Mouse (Mus musculus): ENCODE measurements at regions not wholly inside any gene's neighbourhood (a gene's known extent, or its start where the extent isn't known, plus 50 kb on each side); places are given as distances from the start of the nearest gene placed in this dataset.
A peak's percentile ranks its signal among the peaks of the same experiment; 100 is the strongest.

GRCm38 (mm10) chrX:11907167-11907566, 253.0 kb downstream of the Bcor start:
- Histone ChIP-seq H3K9me3 (replicated peaks; ENCODE audit: control insufficient read depth, insufficient read depth, low read length, poor library complexity, severe bottlenecking) (no peaks in the 10 kb centered on the region), H3K9ac (ENCODE audit: low read depth, poor library complexity, severe bottlenecking) (no peak overlapping the region), H3K4me3 (ENCODE audit: low read depth, low read length) (no peak overlapping the region), H3K4me1 (ENCODE audit: control insufficient read depth, insufficient read depth, low read length) (no peaks in the 10 kb centered on the region), H3K36me3 (ENCODE audit: control insufficient read depth, insufficient read depth, low read length, poor library complexity, severe bottlenecking) (no peaks in the 10 kb centered on the region), H3K27me3 (ENCODE audit: control insufficient read depth, insufficient read depth, low read length, poor library complexity, severe bottlenecking) (no peaks in the 10 kb centered on the region), H3K27ac (ENCODE audit: insufficient read depth, low read length) (no peak overlapping the region)
- TF ChIP-seq POLR2A (IDR thresholded peaks at IDR 0.05; ENCODE audit: insufficient read depth, low read length): no peak
- TF ChIP-seq EP300 (IDR thresholded peaks at IDR 0.05; ENCODE audit: insufficient read depth, low read depth, low read length): no peak
- TF ChIP-seq CTCF (IDR thresholded peaks at IDR 0.05; ENCODE audit: low read depth, low read length): no peak

- H3K4me3 ChIP-seq (ENCODE audit: low read depth, low read length): no peak overlapping the region
- H3K9me3 ChIP-seq (replicated peaks; ENCODE audit: control insufficient read depth, insufficient read depth, low read length, poor library complexity, severe bottlenecking): no peaks in the 10 kb centered on the region
- no peak overlapping the region for H3K27ac ChIP-seq (ENCODE audit: insufficient read depth, low read length)
- H3K27me3 ChIP-seq (ENCODE audit: control insufficient read depth, insufficient read depth, low read length, poor library complexity, severe bottlenecking): no peaks in the 10 kb centered on the region
- no peaks in the 10 kb centered on the region for H3K4me1 ChIP-seq (ENCODE audit: control insufficient read depth, insufficient read depth, low read length)
- TF ChIP-seq POLR2A (IDR thresholded peaks at IDR 0.05; ENCODE audit: insufficient read depth, low read length): no peak
- H3K36me3 ChIP-seq (ENCODE audit: control insufficient read depth, insufficient read depth, low read length, poor library complexity, severe bottlenecking): no peaks in the 10 kb centered on the region
- H3K9ac ChIP-seq (ENCODE audit: low read depth, poor library complexity, severe bottlenecking): no peak overlapping the region
Measured at GRCm38 (mm10) chrX:11915984-11916383, 244.2 kb downstream of the Bcor start.

GRCm38 (mm10) chrX:11920231-11920630, 239.9 kb downstream of the Bcor start:
- peaks cover 2% of the 10 kb centered on the region for H3K4me1 ChIP-seq (ENCODE audit: control insufficient read depth, insufficient read depth, low read length)
- H3K27me3 ChIP-seq (ENCODE audit: control insufficient read depth, insufficient read depth, low read length, poor library complexity, severe bottlenecking): no peaks in the 10 kb centered on the region
- TF ChIP-seq EP300 (IDR thresholded peaks at IDR 0.05; ENCODE audit: insufficient read depth, low read depth, low read length) (no peak), POLR2A (IDR thresholded peaks at IDR 0.05; ENCODE audit: insufficient read depth, low read length) (no peak), CTCF (IDR thresholded peaks at IDR 0.05; ENCODE audit: low read depth, low read length) (no peak)
- no peak overlapping the region for H3K9ac ChIP-seq (ENCODE audit: low read depth, poor library complexity, severe bottlenecking)
- no peaks in the 10 kb centered on the region for H3K36me3 ChIP-seq (ENCODE audit: control insufficient read depth, insufficient read depth, low read length, poor library complexity, severe bottlenecking)
- H3K4me3 ChIP-seq (ENCODE audit: low read depth, low read length): no peak overlapping the region
- no peak overlapping the region for H3K27ac ChIP-seq (ENCODE audit: insufficient read depth, low read length)
- H3K9me3 ChIP-seq (replicated peaks; ENCODE audit: control insufficient read depth, insufficient read depth, low read length, poor library complexity, severe bottlenecking): no peaks in the 10 kb centered on the region

GRCm38 (mm10) chrX:11924639-11925302, 235.4 kb downstream of the Bcor start:
- H3K27me3 ChIP-seq (ENCODE audit: control insufficient read depth, insufficient read depth, low read length, poor library complexity, severe bottlenecking): no peaks in the 10 kb centered on the region

GRCm38 (mm10) chrX:11926868-11927535, 233.2 kb downstream of the Bcor start:
- H3K36me3 ChIP-seq (ENCODE audit: control insufficient read depth, insufficient read depth, low read length, poor library complexity, severe bottlenecking): no peaks in the 10 kb centered on the region
- H3K9ac ChIP-seq (ENCODE audit: low read depth, poor library complexity, severe bottlenecking): no peak overlapping the region
- H3K4me1 ChIP-seq (ENCODE audit: control insufficient read depth, insufficient read depth, low read length): peaks cover 4% of the 10 kb centered on the region
- H3K27me3 ChIP-seq (ENCODE audit: control insufficient read depth, insufficient read depth, low read length, poor library complexity, severe bottlenecking): no peaks in the 10 kb centered on the region
- TF ChIP-seq CTCF (IDR thresholded peaks at IDR 0.05; ENCODE audit: low read depth, low read length) (no peak), POLR2A (IDR thresholded peaks at IDR 0.05; ENCODE audit: insufficient read depth, low read length) (no peak), EP300 (IDR thresholded peaks at IDR 0.05; ENCODE audit: insufficient read depth, low read depth, low read length) (no peak)
- peak overlapping the region; percentile 72 for H3K27ac ChIP-seq (ENCODE audit: insufficient read depth, low read length)
- no peak overlapping the region for H3K4me3 ChIP-seq (ENCODE audit: low read depth, low read length)
- no peaks in the 10 kb centered on the region for H3K9me3 ChIP-seq (replicated peaks; ENCODE audit: control insufficient read depth, insufficient read depth, low read length, poor library complexity, severe bottlenecking)

More at GRCm38 (mm10) chrX:11924639-11925302, 235.4 kb downstream of the Bcor start:
- H3K4me1 ChIP-seq (ENCODE audit: control insufficient read depth, insufficient read depth, low read length): peaks cover 4% of the 10 kb centered on the region
- H3K27ac ChIP-seq (ENCODE audit: insufficient read depth, low read length): no peak overlapping the region
- no peak overlapping the region for H3K9ac ChIP-seq (ENCODE audit: low read depth, poor library complexity, severe bottlenecking)
- TF ChIP-seq POLR2A (IDR thresholded peaks at IDR 0.05; ENCODE audit: insufficient read depth, low read length): no peak
- TF ChIP-seq EP300 (IDR thresholded peaks at IDR 0.05; ENCODE audit: insufficient read depth, low read depth, low read length): no peak
- no peak for TF ChIP-seq CTCF (IDR thresholded peaks at IDR 0.05; ENCODE audit: low read depth, low read length)
- H3K9me3 ChIP-seq (replicated peaks; ENCODE audit: control insufficient read depth, insufficient read depth, low read length, poor library complexity, severe bottlenecking): no peaks in the 10 kb centered on the region
- no peak overlapping the region for H3K4me3 ChIP-seq (ENCODE audit: low read depth, low read length)
- no peaks in the 10 kb centered on the region for H3K36me3 ChIP-seq (ENCODE audit: control insufficient read depth, insufficient read depth, low read length, poor library complexity, severe bottlenecking)

- TF ChIP-seq CTCF (IDR thresholded peaks at IDR 0.05; ENCODE audit: low read depth, low read length): no peak
- TF ChIP-seq EP300 (IDR thresholded peaks at IDR 0.05; ENCODE audit: insufficient read depth, low read depth, low read length): no peak
- no peak for TF ChIP-seq POLR2A (IDR thresholded peaks at IDR 0.05; ENCODE audit: insufficient read depth, low read length)
- Histone ChIP-seq H3K4me1 (ENCODE audit: control insufficient read depth, insufficient read depth, low read length) (peaks cover 4% of the 10 kb centered on the region), H3K9me3 (replicated peaks; ENCODE audit: control insufficient read depth, insufficient read depth, low read length, poor library complexity, severe bottlenecking) (no peaks in the 10 kb centered on the region), H3K4me3 (ENCODE audit: low read depth, low read length) (no peak overlapping the region), H3K9ac (ENCODE audit: low read depth, poor library complexity, severe bottlenecking) (no peak overlapping the region), H3K27ac (ENCODE audit: insufficient read depth, low read length) (no peak overlapping the region), H3K27me3 (ENCODE audit: control insufficient read depth, insufficient read depth, low read length, poor library complexity, severe bottlenecking) (no peaks in the 10 kb centered on the region), H3K36me3 (ENCODE audit: control insufficient read depth, insufficient read depth, low read length, poor library complexity, severe bottlenecking) (no peaks in the 10 kb centered on the region)
Measured at GRCm38 (mm10) chrX:11929448-11929847, 230.7 kb downstream of the Bcor start.
